Mouse (Mus musculus): ENCODE data around the gene Snx9. TPM values are rescaled to one million over a fixed set of nuclear protein-coding genes. Genes with fewer than 3 reads are reported as not detected.

Gene Snx9
- 10 to 100 TPM; 12.7 to 13.1 TPM for total RNA-seq (2021)
- long read RNA-seq, transcript Snx9-201 (18 exons, 3,331 nt), result major isoform, 10 of 12 reads
- long read RNA-seq, partial matches to known transcripts, result 2 of 12 reads
- long read RNA-seq, other reads (novel, unspliced or antisense), result 0 of 12 reads

DNA sequence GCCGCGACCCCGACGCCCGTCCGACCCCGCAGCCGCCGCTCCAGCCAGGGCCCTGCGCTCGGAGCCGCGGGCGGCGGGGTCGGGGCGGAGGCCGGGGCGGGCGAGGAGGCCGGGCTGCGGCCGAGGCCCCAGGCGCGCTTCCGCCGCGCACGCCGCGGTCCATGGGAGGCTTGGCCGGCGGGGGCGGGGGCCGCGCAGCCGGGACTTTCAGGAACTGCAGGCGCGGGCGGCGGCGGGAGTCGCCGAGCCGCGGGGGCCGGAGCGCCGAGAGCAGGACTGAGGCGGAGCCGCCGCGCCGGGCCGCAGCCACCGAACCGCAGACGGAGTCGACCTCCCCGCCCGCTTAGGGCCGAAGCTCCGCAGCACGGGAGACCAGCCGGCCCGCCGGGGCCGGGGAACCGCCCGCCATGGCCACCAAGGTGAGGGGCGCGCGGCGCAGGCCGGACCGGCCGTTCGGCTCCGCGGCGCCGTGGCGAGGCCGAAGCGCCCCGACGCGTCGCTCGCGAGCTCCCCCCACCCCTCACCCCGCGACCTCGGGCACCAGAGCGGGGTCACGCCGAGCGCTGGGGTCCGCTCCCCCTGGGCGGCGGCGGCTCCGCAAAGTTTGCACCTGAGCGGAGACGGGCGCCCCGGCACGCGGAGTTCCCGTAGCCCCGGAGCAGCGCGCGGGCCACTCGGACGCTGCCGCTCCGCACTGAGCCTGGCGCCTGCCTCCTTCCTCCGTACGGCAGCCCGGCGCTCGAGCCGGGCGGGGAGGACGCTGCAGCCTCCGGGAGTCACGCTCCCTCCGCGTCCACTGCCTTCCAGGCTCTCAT is at the start of gene Snx9:
Gene Snx9, plus strand, starts transcription at position 202 of the 815 bp plus-strand sequence.
- DNase-seq (ENCODE audit: low spot score in 2 of 2), result peak; percentile 59 to 73

DNA sequence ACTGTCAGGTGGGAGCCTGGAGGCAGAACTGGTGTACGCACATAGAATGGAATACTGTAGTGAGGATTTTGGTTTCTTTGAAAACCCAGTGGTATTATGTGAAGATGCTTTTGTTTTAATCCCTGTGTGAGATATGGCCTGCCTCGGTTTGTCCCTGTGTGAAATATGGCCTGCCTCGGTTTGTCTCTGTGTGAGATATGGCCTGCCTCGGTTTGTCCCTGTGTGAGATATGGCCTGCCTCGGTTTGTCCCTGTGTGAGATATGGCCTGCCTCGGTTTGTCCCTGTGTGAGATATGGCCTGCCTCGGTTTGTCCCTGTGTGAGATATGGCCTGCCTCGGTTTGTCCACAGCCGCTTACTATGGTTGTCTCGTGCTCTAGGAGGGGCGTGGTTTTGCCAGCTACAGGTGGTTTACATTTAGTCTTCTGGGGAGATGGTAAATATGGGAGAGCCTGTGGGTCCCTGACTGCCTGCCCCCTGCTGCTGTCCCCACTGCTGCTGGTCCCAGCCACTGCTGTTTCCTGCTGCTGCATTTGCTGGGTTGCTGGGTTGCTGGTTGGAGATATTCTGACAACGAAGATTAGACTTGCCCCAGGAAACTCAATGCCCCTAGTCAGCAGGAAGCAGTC is 48.9 kb upstream of the Snx9 start:
- no peak for DNase-seq (ENCODE audit: low spot score in 2 of 2)

DNA sequence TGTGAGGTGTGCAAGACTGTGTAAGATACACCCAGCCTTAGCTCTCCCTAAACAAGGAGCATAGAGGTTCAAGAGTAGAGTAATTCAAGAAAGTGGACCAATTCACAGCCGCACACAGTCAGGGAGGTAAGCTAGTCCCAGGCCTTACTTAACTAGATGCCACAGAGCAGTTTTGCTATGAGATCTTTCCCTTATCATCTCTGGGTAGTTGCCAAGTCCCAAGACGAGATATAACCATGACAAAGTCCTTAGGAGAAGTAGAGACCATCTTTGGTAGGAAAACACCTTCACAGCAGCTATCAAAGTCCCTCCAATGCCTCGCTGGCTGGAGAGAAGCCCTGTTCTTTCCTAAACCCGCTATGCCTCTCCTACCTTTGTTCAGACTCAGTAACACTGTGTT is 47.5 kb upstream of the Snx9 start:
- DNase-seq (ENCODE audit: low spot score in 2 of 2), result no peak

GRCm38 (mm10) chr17:5794276-5794675 is 46.9 kb upstream of the Snx9 start:
- peak in 1 of 2 experiments; percentile 6 for DNase-seq (ENCODE audit: low spot score in 2 of 2)

DNA sequence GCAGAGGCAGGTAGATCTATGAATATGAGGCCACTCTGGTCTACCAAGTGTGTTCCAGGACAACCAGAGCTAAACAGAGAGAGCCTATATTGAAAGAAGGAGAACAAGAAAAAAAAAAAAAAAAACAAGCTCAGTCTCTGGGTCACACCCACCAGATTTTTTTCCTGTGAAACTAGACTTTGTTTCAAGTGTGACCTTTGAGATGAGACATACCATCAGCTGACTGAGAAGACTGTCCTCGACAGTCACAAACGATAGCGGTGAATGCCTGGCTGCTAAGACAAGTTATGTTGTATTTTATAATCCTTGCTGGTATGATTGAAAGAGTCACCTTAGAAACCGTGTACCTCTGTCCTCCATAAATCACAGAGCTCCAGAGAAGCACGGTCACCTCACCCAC is 45.8 kb upstream of the Snx9 start:
- DNase-seq (ENCODE audit: low spot score in 2 of 2), result no peak

- DNase-seq (ENCODE audit: low spot score in 2 of 2), result peak; percentile 72 to 80
Observed at GRCm38 (mm10) chr17:5795878-5796277, 45.3 kb upstream of the Snx9 start.

- peak; percentile 27 to 28 for DNase-seq (ENCODE audit: low spot score in 2 of 2)
Observed at GRCm38 (mm10) chr17:5797124-5797760, 43.9 kb upstream of the Snx9 start.

- peak in 1 of 2 experiments; percentile 7 for DNase-seq (ENCODE audit: low spot score in 2 of 2)
Observed at GRCm38 (mm10) chr17:5798221-5798801, 42.8 kb upstream of the Snx9 start.

- no peak for DNase-seq (ENCODE audit: low spot score in 2 of 2)
Observed at GRCm38 (mm10) chr17:5798900-5799299, 42.2 kb upstream of the Snx9 start.

- DNase-seq (ENCODE audit: low spot score in 2 of 2), result no peak
Observed at GRCm38 (mm10) chr17:5799396-5800021, 41.6 kb upstream of the Snx9 start.

- DNase-seq (ENCODE audit: low spot score in 2 of 2), result no peak
Observed at GRCm38 (mm10) chr17:5800254-5800653, 40.9 kb upstream of the Snx9 start.

DNA sequence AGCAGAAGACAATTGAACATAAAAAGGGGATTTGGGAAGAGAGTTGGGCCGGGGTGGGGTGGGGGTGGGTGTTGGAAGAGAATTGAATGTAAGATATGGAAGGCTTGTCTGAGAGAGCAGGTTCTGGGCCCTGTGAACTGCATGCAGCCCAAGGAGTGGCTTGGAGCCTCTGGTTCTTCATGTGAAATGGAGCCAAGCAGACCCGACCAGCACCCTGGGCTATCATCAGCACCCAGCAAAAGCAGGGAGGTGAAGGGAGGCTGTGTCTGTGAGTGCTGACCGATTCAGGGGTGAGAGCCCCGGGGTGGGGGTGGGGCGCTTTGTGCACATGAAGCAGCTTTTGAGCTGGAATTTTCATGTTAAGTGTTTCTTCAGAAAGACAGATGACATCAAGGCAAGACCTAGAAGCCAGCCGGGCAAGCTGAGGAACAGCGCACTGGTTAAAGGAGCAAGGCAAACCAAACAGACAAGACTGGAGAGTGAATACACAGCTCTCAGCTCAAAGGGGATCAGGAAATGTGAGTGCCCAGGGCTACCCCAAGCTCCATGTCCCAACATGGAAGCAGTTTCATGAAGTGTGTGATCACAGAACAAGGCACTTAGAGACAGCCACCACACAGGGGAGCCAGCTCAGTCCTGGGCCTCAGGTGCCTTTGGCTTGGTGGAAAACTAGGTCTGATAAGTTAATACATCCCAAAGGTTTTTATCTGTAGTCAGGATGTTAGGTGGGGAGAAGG is 40.1 kb upstream of the Snx9 start:
- DNase-seq (ENCODE audit: low spot score in 2 of 2), result no peak

- no peak for DNase-seq (ENCODE audit: low spot score in 2 of 2)
Observed at GRCm38 (mm10) chr17:5801761-5802655, 39.1 kb upstream of the Snx9 start.

GRCm38 (mm10) chr17:5802656-5802955 is 38.5 kb upstream of the Snx9 start:
- DNase-seq (ENCODE audit: low spot score in 2 of 2), result no peak

- no peak for DNase-seq (ENCODE audit: low spot score in 2 of 2)
Observed at GRCm38 (mm10) chr17:5803229-5804012, 37.7 kb upstream of the Snx9 start.

DNA sequence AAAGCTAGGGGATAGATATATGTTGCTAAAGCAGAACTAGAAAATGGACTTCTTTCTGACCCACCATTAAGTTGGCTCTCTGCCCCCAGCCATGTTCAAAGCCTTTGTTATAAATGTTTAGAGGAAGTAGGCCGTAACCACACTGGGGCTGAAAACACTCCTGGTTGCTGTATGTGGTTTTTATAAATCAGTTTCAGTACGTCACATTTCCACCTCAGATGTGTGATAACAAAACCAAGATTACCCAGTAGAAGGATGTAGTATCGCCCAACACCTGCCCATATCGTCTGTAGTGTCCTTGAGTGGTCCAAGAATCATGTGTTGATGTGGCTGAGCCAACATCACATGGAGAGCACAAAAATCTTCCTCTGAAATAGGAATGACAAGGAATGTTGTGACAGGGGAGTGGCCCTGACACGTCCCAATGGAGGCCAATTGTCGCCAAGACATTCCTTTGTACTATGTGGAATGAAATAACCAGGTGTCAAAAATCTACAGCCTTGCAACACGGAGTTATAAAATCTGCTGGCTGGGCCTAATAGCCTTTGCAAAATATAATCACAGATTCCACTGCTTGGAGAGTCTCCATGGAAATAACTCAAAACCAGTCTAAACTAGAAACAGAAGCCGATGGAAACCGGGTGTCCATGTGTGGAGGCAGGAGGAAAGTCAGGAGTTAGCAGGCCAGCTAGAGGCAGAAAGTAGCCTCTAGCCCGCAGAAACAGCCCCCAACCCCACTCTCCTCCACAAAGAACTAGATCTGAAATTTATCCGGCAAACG is 36.6 kb upstream of the Snx9 start:
- no peak for DNase-seq (ENCODE audit: low spot score in 2 of 2)

GRCm38 (mm10) chr17:5805151-5805834 is 35.8 kb upstream of the Snx9 start:
- no peak for DNase-seq (ENCODE audit: low spot score in 2 of 2)

Data from layer of hippocampus, postnatal 10 days (tissue).